Mouse (Mus musculus) gastrocnemius, postnatal 4 days (tissue): ENCODE measurements at regions not wholly inside any gene's neighbourhood (a gene's known extent, or its start where the extent isn't known, plus 50 kb on each side); places are given as distances from the start of the nearest gene placed in this dataset.
"Not testable (repeated sequence)": the region's sequence is repeated elsewhere in the genome, so short reads cannot be mapped to it uniquely, and the experiment has no call there.

Source experiments
- DNase-seq, 2 experiments: peaks; one replicate each; pipeline ENCODE4 v3.0.0; 2021 to 2022; ENCODE audit warnings: low spot score in 2 of 2, mixed read lengths in 2 of 2

- no peak for DNase-seq
These were observed 54.4 kb upstream of the Tcf12 start for GRCm38 (mm10) chr9:72166084-72166483.

DNA sequence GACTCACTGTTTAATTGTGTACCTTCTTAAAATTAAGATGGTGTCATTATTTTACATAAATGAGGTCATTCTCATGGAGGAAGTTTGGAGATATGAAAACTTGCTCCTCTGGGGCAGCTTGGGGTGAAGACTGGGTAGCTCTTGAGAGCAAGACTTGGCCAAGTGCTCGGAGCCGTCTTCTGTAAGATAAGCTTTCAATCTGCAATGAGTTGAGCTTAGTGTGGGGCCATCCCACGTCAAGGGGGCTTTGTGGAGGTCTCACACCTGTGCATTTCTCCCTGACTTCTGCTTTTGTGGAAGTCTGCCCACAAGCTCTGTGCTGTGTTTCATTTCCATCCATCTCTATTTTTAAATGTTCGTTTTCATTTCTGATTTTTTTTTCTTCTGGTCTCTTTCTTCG lies 54.9 kb upstream of the Tcf12 start:
- DNase-seq = no peak

GRCm38 (mm10) chr9:72169231-72169630 lies 57.6 kb upstream of the Tcf12 start:
- no peak for DNase-seq

DNA sequence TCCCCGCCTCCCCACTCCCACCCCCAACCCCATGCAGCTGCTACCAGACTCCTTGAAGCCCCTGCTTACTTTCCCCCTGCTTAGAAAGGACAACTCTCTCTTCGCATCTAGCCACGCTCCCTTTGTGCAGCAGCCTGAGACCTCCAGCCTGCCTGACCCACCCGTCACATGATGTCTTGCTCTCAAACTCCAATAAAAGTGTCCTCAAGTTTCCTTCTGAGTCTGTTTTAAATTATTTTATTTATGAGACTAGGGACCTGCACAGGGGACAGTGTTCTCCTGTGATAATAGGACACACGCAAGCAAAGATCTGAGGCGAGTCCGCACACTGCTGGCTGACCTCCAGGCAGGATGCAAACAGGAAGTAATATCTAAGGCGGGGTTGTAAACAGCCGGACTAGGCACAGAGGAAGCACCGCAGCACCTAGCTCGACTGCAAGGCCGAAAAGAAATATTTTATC lies 58.1 kb upstream of the Tcf12 start:
- peak; percentile 40 to 62 for DNase-seq

GRCm38 (mm10) chr9:72170235-72170634 lies 58.6 kb upstream of the Tcf12 start:
- no peak for DNase-seq

GRCm38 (mm10) chr9:72172331-72172730 lies 60.7 kb upstream of the Tcf12 start:
- DNase-seq = no peak

- no peak for DNase-seq
These were observed 69.3 kb upstream of the Tcf12 start for GRCm38 (mm10) chr9:72180972-72181371.

DNA sequence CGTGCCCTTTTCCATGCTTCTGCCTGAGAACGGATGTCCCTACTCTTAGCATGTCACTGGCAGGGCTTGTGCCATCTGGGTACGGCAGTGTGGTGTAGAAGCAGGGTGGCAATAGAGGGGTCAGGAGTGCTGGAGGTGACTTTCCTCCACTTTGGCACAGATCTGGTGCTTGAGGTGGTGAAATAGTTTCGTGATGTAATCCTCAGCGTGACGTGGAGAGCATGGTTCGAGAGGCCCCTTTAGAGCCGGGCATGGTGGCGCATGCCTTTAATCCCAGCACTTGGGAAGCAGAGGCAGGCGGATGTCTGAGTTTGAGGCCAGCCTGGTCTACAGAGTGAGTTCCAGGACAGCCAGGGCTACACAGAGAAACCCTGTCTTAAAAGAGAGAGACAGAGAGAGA lies 71.7 kb upstream of the Tcf12 start:
- no peak for DNase-seq

- DNase-seq = peak in 1 of 2 experiments; percentile 33
These were observed 72.3 kb upstream of the Tcf12 start for GRCm38 (mm10) chr9:72183925-72184324.

GRCm38 (mm10) chr9:72189867-72190266 lies 78.2 kb upstream of the Tcf12 start:
- DNase-seq = peak; percentile 18 to 57

DNA sequence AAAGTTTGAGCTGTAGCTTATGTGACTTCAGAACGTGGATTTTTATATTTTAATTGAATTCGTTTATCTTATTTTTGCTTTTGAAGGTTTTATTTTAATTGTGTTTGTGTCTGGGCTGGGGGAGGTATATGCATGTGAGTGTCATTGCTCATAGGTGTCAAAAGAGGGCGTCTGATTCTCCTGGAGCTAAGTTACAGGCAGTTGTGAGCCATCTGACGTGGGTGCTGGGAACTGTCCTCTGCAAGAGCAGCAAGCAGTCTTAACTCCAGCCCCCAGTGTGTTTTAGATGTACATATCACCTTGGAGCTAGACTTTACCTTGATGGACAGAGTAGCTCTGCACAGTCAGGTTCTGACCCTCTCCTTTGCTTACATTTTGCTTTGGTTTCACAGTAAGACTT lies 79.0 kb upstream of the Tcf12 start:
- no peak for DNase-seq

- no peak for DNase-seq
These were observed 79.4 kb upstream of the Tcf12 start for GRCm38 (mm10) chr9:72191091-72191490.

GRCm38 (mm10) chr9:72192051-72192952 lies 80.6 kb upstream of the Tcf12 start:
- DNase-seq = peak in 1 of 2 experiments; percentile 64

DNA sequence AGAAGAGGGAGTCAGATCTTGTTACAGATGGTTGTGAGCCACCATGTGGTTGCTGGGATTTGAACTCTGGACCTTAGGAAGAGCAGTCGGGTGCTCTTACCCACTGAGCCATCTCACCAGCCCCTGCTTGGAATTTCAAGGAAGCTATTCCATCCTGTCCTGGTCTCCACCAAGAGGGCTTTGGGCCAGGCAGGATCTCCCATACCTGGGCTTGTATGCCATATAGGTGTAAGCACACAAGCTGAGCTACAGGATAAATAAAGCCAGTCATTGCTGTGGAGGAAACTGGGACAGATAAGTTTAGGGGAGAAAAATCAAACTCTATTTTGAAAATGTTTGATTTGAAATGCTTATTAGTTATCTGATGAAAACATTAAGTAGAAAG lies 81.3 kb upstream of the Tcf12 start:
- not testable (repeated sequence) for DNase-seq

- DNase-seq = no peak
These were observed 79.3 kb upstream of the Zfp280d start for GRCm38 (mm10) chr9:72195348-72195747.

GRCm38 (mm10) chr9:72196626-72197330 lies 77.9 kb upstream of the Zfp280d start:
- DNase-seq = peak; percentile 18 to 39

- DNase-seq = no peak
These were observed 77.3 kb upstream of the Zfp280d start for GRCm38 (mm10) chr9:72197331-72197732.

GRCm38 (mm10) chr9:72198976-72199375 lies 75.7 kb upstream of the Zfp280d start:
- DNase-seq = no peak

DNA sequence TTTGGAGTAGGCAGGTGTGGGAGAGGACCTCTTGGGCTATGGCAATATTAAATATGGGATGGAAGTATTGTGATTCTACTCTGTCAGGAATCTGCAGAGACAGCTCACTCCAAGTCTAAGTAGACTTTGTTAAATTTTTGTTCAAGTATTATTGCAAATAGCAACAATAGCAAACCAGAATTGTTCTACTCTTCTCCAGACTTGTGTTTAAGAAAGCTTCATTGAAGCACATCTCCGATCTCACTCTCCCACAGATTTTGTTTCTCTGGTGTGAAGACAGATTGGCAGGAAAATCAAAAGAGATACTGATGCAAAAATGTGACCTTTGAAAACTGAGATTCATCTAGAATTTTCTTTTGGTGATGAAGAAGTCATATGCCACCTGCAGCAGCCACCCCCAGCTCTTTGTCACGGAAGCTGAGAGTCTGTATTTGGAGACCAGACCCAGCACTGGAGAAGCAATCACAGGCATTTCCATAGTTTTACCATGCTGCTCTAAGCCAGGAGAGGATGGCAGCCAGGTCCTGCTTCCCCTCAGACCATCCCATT lies 70.2 kb upstream of the Zfp280d start:
- DNase-seq = no peak

GRCm38 (mm10) chr9:72205815-72206214 lies 68.8 kb upstream of the Zfp280d start:
- no peak for DNase-seq

DNA sequence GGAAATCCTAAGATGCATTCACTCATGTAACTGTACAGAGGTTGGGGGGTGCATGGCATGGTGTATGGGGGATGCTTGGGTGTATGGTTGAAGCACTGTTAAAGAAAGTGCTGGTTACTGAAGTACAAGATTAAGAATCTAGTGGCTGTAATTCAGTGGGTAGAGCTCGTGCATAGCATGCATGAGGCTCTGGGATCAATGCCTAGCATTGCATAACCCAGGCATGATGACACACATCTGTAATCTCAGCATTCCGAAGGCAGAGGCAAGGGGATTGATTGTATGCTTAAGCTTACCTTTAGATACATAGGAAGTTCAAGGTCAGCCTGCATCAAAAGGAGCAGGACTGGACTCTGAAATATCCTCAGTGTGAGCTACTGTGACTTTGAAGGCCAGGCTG lies 67.7 kb upstream of the Zfp280d start:
- DNase-seq = no peak

DNA sequence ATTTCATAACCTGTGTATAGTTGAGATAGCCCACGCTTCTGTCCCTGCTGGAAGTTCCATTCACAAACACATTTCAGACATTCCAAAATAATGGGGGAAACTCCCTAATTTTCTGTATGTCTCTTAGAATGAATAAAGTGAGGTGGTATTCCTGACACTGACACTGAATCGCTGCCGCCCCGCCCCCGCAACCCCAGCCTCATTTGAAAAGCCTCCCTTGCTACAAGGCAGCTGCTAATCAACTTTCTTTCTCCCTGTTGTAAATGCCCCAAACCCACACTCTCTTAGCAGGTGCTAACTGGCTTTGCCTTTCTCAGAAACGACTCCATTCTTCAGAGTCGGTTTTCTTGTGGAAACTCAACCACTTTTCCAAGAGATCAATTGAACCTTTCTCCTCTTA lies 66.4 kb upstream of the Zfp280d start:
- DNase-seq = no peak
